ENCODE assay signal across 8 mouse cellular contexts in genomic region chr3:108283241-108283561, GRCm38 (mm10). TPM values are rescaled to one million over a fixed set of nuclear protein-coding genes. Genes with fewer than 3 reads are reported as not detected.
A peak's percentile ranks its signal among the peaks of the same experiment; 100 is the strongest.
DNase-seq lines count a peak whose midpoint lies in the region; ATAC-seq and TF ChIP-seq lines count a peak whose summit lies in the region.

No protein-coding gene starts in this region.

- 12% methylated on average over 6 of the region's 6 CpGs for WGBS in embryonic facial prominence, embryonic 11.5 days
- WGBS in intestine, embryonic 14.5 days: 12% methylated on average over 6 of the region's 6 CpGs
- 9% methylated on average over 6 of the region's 6 CpGs for WGBS in midbrain, postnatal 0 days

- peak overlapping the region; percentile 68 for H3K9ac ChIP-seq in embryonic facial prominence, embryonic 11.5 days (replicated peaks; ENCODE audit: low read length)
- peak overlapping the region; percentile 48 for H3K9ac ChIP-seq in intestine, embryonic 14.5 days (ENCODE audit: low read length)
- peak overlapping the region; percentile 90 for H3K9ac ChIP-seq in midbrain, postnatal 0 days (replicated peaks; ENCODE audit: low read length, poor library complexity, severe bottlenecking)

- H3K9me3 ChIP-seq in embryonic facial prominence, embryonic 11.5 days (replicated peaks; ENCODE audit: control insufficient read depth, low read length): no peaks in the 10 kb centered on the region
- no peaks in the 10 kb centered on the region for H3K9me3 ChIP-seq in intestine, embryonic 14.5 days (ENCODE audit: control insufficient read depth, low read length)
- H3K9me3 ChIP-seq in midbrain, postnatal 0 days (ENCODE audit: low read length): no peaks in the 10 kb centered on the region

- no peak for ATAC-seq in embryonic facial prominence, embryonic 11.5 days (replicated peaks; ENCODE audit: insufficient number of reproducible peaks, low FRiP score, low TSS enrichment, low read depth)
- ATAC-seq in intestine, embryonic 14.5 days (replicated peaks; ENCODE audit: low FRiP score, low TSS enrichment, low read depth): 0 out of 2 replicates have a peak, but pooled peaks have one; percentile 0
- ATAC-seq in midbrain, postnatal 0 days (ENCODE audit: low FRiP score): no peak

- DNase-seq in layer of hippocampus, adult 2 months (ENCODE audit: low spot score in 2 of 2): no peak
- no peak for DNase-seq in layer of hippocampus, postnatal 14 days (ENCODE audit: low spot score in 2 of 2)
- DNase-seq in embryonic facial prominence, embryonic 11.5 days (ENCODE audit: low spot score): no peak
- DNase-seq in intestine, embryonic 14.5 days (ENCODE audit: low spot score): no peak
- DNase-seq in midbrain, postnatal 0 days (ENCODE audit: low spot score): no peak
- DNase-seq in thymus, postnatal 4 days: no peak
- no peak for DNase-seq in gastrocnemius, postnatal 10 days
- no peak for DNase-seq in kidney, adult 18-20 months

- H3K36me3 ChIP-seq in embryonic facial prominence, embryonic 11.5 days (replicated peaks; ENCODE audit: control insufficient read depth, insufficient read depth, low read depth, low read length): no peaks in the 10 kb centered on the region
- peaks cover 11% of the 10 kb centered on the region for H3K36me3 ChIP-seq in intestine, embryonic 14.5 days (ENCODE audit: control insufficient read depth, insufficient read depth, low read length)
- peaks cover 6% of the 10 kb centered on the region; the same call in 1 of the 2 replicates for H3K36me3 ChIP-seq in midbrain, postnatal 0 days (ENCODE audit: insufficient read depth, low read length)

- H3K4me1 ChIP-seq in embryonic facial prominence, embryonic 11.5 days (ENCODE audit: control insufficient read depth, insufficient read depth, low read length): peaks cover 11% of the 10 kb centered on the region
- peaks cover 23% of the 10 kb centered on the region for H3K4me1 ChIP-seq in intestine, embryonic 14.5 days (replicated peaks; ENCODE audit: control insufficient read depth, insufficient read depth, low read length)
- H3K4me1 ChIP-seq in midbrain, postnatal 0 days (ENCODE audit: insufficient read depth, low read length): peaks cover 14% of the 10 kb centered on the region

- peak overlapping the region; percentile 60 for H3K4me2 ChIP-seq in embryonic facial prominence, embryonic 11.5 days (ENCODE audit: low read depth, low read length)
- peak overlapping the region; percentile 94 for H3K4me2 ChIP-seq in intestine, embryonic 14.5 days (ENCODE audit: low read length)
- peak overlapping the region; percentile 80 for H3K4me2 ChIP-seq in midbrain, postnatal 0 days (ENCODE audit: low read depth, low read length, poor library complexity, severe bottlenecking)

- H3K27me3 ChIP-seq in embryonic facial prominence, embryonic 11.5 days (ENCODE audit: control insufficient read depth, insufficient read depth, low read length): no peaks in the 10 kb centered on the region
- no peaks in the 10 kb centered on the region for H3K27me3 ChIP-seq in intestine, embryonic 14.5 days (replicated peaks; ENCODE audit: control insufficient read depth, insufficient read depth, low read length)
- no peaks in the 10 kb centered on the region for H3K27me3 ChIP-seq in midbrain, postnatal 0 days (ENCODE audit: insufficient read depth, low read length)

- H3K4me3 ChIP-seq in layer of hippocampus, adult 2 months: peak overlapping the region; percentile 71
- peak overlapping the region; percentile 85 for H3K4me3 ChIP-seq in embryonic facial prominence, embryonic 11.5 days (ENCODE audit: low read depth, low read length)
- H3K4me3 ChIP-seq in intestine, embryonic 14.5 days (ENCODE audit: low read depth, low read length): peak overlapping the region; percentile 79
- peak overlapping the region; percentile 96 for H3K4me3 ChIP-seq in midbrain, postnatal 0 days (ENCODE audit: low read depth, low read length)

- TF ChIP-seq CTCF in layer of hippocampus, adult 2 months (conservative IDR thresholded peaks at IDR 0.05): no peak
- TF ChIP-seq CTCF in midbrain, postnatal 0 days (IDR thresholded peaks at IDR 0.05): no peak

- peak overlapping the region; percentile 92 for H3K27ac ChIP-seq in layer of hippocampus, adult 2 months
- H3K27ac ChIP-seq in embryonic facial prominence, embryonic 11.5 days (replicated peaks; ENCODE audit: low read depth, low read length): peak overlapping the region; percentile 70
- peak overlapping the region; percentile 76 for H3K27ac ChIP-seq in intestine, embryonic 14.5 days (ENCODE audit: low read depth)
- H3K27ac ChIP-seq in midbrain, postnatal 0 days (ENCODE audit: low read depth, low read length): peak overlapping the region; percentile 74

RNA-seq across cellular contexts. Expression of gene Sort1, which starts 0.7 kb away (rescaled TPM):
- total RNA-seq in layer of hippocampus, adult 2 months (2021): 100 to 1,000 TPM; 360 to 361 TPM
- 100 to 1,000 TPM; 255 to 268 TPM for total RNA-seq in layer of hippocampus, postnatal 14 days (2021)
- 13.8 and 16.0 TPM in 2 replicates for polyA plus RNA-seq in embryonic facial prominence, embryonic 11.5 days (2014; fragmentation: Nextera tagmentation; extraction: Ambion mirVana)
- polyA plus RNA-seq in intestine, embryonic 14.5 days (2014; fragmentation: Nextera tagmentation; extraction: Ambion mirVana): 11.4 and 13.5 TPM in 2 replicates
- total RNA-seq in midbrain, postnatal 0 days (2014; rRNA removed): 68.4 and 80.3 TPM in 2 replicates
- polyA plus RNA-seq in midbrain, postnatal 0 days (2015; fragmentation: Nextera tagmentation; extraction: Ambion mirVana): 11.2 and 12.7 TPM in 2 replicates
- 10 to 100 TPM; 57.0 to 59.6 TPM for total RNA-seq in gastrocnemius, postnatal 10 days (2021)

RNA-seq across cellular contexts. Expression of gene Psma5, which starts 26.5 kb away (rescaled TPM):
- 10 to 100 TPM; 68.2 to 76.8 TPM for total RNA-seq in layer of hippocampus, adult 2 months (2021)
- total RNA-seq in layer of hippocampus, postnatal 14 days (2021): 10 to 100 TPM; 77.2 to 80.1 TPM
- 333 and 344 TPM in 2 replicates for polyA plus RNA-seq in embryonic facial prominence, embryonic 11.5 days (2014; fragmentation: Nextera tagmentation; extraction: Ambion mirVana)
- 319 and 324 TPM in 2 replicates for polyA plus RNA-seq in intestine, embryonic 14.5 days (2014; fragmentation: Nextera tagmentation; extraction: Ambion mirVana)
- total RNA-seq in midbrain, postnatal 0 days (2014; rRNA removed): 93.3 and 102 TPM in 2 replicates
- 221 and 224 TPM in 2 replicates for polyA plus RNA-seq in midbrain, postnatal 0 days (2015; fragmentation: Nextera tagmentation; extraction: Ambion mirVana)
- 10 to 100 TPM; 94.7 to 96.4 TPM for total RNA-seq in gastrocnemius, postnatal 10 days (2021)

RNA-seq across cellular contexts. Expression of gene Sypl2, which starts 56.8 kb away (rescaled TPM):
- 1 to 10 TPM; 2.0 to 3.0 TPM for total RNA-seq in layer of hippocampus, adult 2 months (2021)
- total RNA-seq in layer of hippocampus, postnatal 14 days (2021): 1 to 10 TPM; 1.8 to 2.6 TPM
- polyA plus RNA-seq in embryonic facial prominence, embryonic 11.5 days (2014; fragmentation: Nextera tagmentation; extraction: Ambion mirVana): 0.95 and 1.1 TPM in 2 replicates
- 0.08 and 0.36 TPM in 2 replicates for polyA plus RNA-seq in intestine, embryonic 14.5 days (2014; fragmentation: Nextera tagmentation; extraction: Ambion mirVana)
- 0.42 and 0.55 TPM in 2 replicates for total RNA-seq in midbrain, postnatal 0 days (2014; rRNA removed)
- 0.10 and 0.17 TPM in 2 replicates for polyA plus RNA-seq in midbrain, postnatal 0 days (2015; fragmentation: Nextera tagmentation; extraction: Ambion mirVana)
- 1,000 to 10,000 TPM in 1 of 2 experiments, 100 to 1,000 TPM in 1; 890 to 1,000 TPM for total RNA-seq in gastrocnemius, postnatal 10 days (2021)

Comparison
In these comparisons a context has a peak if more than half of its experiments do, and no peak if none do; other contexts are left out.
1. RNA of gene Sypl2, which starts 56.8 kb away (total RNA-seq): 890 to 1,000 TPM in gastrocnemius, postnatal 10 days; 2.0 to 3.0 TPM in layer of hippocampus, adult 2 months, 1.8 to 2.6 TPM in layer of hippocampus, postnatal 14 days and 0.42 to 0.55 TPM in midbrain, postnatal 0 days; every median in the first group is over 100 times any median in the second.
2. Peak in every context shown above with its lines, with median percentiles within 50 percentile points of each other: H3K27ac ChIP-seq, H3K4me3 ChIP-seq, H3K4me2 ChIP-seq and H3K9ac ChIP-seq.